Mouse (Mus musculus): ENCODE results near the gene Hmgn3. TPM values are rescaled to one million over a fixed set of nuclear protein-coding genes. Genes with fewer than 3 reads are reported as not detected.
"Not testable (repeated sequence)": the region's sequence is repeated elsewhere in the genome, so short reads cannot be mapped to it uniquely, and the experiment has no call there.

The Hmgn3 gene
- total RNA-seq (2015) (13.4 and 17.9 TPM in 2 replicates), total RNA-seq (2017) (23.4 and 25.5 TPM in 2 replicates)

GRCm38 (mm10) chr9:83146446-83147188 is at the start of gene Hmgn3:
Gene Hmgn3 (minus strand): TSS chr9:83146685.
- ATAC-seq (ENCODE audit: poor library complexity, severe bottlenecking) = peak; percentile 94

DNA sequence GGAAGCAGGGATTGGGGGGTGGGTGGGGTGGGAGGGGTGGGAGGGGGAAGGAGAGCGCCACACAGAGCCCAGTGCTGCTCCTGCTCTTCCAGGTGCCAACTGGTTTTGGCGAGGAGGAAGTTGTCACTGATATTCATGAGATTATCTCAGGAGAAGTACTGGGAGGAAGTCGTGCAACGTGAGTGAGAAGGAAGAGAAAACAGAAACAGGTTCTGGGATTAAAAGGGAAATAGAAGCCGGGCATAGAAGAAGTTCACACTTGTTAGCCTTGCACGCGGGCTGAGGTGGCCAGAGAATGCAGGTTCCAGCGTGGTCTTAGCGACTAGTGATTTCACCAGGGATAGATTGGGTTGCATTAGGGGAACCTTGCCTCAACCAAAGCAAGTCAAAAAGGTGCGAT is 49.3 kb upstream of the Hmgn3 start:
- peak; percentile 77 for ATAC-seq (ENCODE audit: poor library complexity, severe bottlenecking)

DNA sequence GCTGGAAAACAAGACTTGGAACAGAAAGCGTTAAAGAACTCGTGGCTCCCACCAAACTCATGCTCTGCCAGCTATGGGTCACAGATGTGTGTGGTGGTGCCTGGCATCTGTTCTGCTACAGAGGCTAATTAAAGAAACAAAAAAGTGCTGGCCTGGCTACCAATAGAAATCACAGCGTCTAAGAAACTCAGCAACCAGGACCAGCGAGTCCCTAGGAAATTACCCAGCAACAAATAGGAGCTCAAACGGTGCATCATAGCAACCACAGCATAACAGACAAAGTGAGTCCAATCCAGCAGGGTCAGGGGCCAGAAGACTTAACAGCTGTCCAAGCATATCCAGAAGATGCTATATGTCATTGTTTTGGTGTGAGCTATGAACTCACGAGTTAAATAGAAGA is 48.5 kb upstream of the Hmgn3 start:
- no peak for ATAC-seq (ENCODE audit: poor library complexity, severe bottlenecking)

GRCm38 (mm10) chr9:83187752-83188151 is 41.3 kb upstream of the Hmgn3 start:
- ATAC-seq (ENCODE audit: poor library complexity, severe bottlenecking) = peak; percentile 72

- ATAC-seq (ENCODE audit: poor library complexity, severe bottlenecking) = peak; percentile 68
These were observed 667 bp downstream of the Hmgn3 start for GRCm38 (mm10) chr9:83145591-83146445.

- ATAC-seq (ENCODE audit: poor library complexity, severe bottlenecking) = no peak
These were observed 16.7 kb downstream of the Hmgn3 start for GRCm38 (mm10) chr9:83129831-83130230.

- no peak for ATAC-seq (ENCODE audit: poor library complexity, severe bottlenecking)
These were observed 18.6 kb downstream of the Hmgn3 start for GRCm38 (mm10) chr9:83127840-83128239.

DNA sequence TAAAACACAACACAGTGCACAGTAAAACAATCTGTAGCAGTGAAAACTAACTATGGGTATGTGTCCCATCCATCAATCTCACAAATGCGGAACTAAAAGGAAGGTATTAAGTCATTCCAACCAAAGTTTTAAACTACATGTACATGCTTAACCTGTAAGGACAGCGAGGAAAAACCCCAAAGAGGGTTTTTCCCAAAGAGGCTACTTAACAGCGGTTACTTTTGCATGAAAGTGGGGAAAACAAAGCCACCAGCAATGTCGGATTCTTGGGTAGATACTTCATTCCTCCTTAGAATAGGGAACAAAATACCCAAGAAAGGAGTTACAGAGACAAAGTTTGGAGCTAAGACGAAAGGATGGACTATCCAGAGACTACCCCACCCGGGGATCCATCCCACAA is 20.0 kb downstream of the Hmgn3 start:
- ATAC-seq (ENCODE audit: poor library complexity, severe bottlenecking) = not testable (repeated sequence)

DNA sequence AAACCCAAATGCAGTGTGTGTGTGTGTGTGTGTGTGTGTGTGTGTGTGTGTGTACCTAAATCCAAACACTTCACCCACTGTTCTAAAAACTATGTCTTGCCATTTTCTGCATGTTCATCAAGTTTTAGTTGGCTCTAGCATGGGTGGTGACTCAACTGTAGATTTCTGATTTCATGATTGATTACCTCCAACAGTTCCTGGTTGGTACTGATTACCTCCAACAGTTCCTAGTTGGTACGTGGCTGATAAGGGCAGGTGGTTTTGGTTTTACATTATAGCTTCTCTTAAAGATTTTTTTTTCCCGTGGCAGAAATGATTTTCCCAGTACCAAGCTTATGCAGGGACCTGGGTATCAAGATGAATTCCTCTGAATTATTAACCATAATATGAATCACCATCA is 27.3 kb downstream of the Hmgn3 start:
- no peak for ATAC-seq (ENCODE audit: poor library complexity, severe bottlenecking)

DNA sequence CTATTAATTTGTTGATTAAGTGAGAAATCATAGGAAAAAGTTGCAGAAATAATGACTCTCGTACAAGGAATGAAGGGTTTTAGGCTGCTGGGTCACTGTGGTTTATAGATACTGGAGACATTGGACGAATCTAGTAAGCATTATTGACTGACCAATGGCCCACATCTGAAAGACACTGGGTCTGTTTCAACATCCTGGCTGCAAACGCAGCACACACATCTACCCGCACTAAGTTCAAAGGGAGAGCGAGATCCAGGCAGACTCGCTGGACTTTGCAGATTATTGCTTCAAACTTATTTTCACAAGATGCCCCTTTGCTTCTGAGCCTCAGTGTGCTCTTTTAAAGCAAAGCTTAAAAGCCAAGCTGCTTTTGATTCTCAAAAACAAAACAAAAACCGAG is 29.0 kb downstream of the Hmgn3 start:
- no peak for ATAC-seq (ENCODE audit: poor library complexity, severe bottlenecking)

GRCm38 (mm10) chr9:83116774-83117474 is 29.6 kb downstream of the Hmgn3 start:
- no peak for ATAC-seq (ENCODE audit: poor library complexity, severe bottlenecking)

GRCm38 (mm10) chr9:83115676-83116075 is 30.8 kb downstream of the Hmgn3 start:
- ATAC-seq (ENCODE audit: poor library complexity, severe bottlenecking) = no peak

DNA sequence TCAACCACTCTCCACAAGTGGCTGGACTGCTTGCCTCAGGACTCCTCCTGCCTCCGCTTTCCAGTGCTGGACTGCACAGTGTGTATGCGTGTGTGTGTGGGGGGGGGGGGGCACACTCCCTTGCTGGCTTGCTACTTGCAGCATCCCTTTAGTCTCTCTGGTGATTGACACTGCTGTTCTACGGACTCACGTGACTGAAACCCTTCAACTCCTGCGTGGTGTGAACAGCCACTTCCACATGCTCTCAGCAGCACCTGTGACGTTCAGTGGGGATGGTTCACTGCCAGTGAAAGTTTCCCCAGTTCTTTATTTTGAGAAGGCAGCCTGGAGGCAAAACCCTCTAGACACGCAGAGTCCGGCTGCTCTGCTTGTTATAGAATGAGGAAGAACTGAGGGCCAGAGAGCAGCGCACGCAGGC is 32.7 kb downstream of the Hmgn3 start:
- peak; percentile 68 for ATAC-seq (ENCODE audit: poor library complexity, severe bottlenecking)

GRCm38 (mm10) chr9:83112305-83112768 is 34.1 kb downstream of the Hmgn3 start:
- ATAC-seq (ENCODE audit: poor library complexity, severe bottlenecking) = peak; percentile 62

GRCm38 (mm10) chr9:83111789-83112188 is 34.7 kb downstream of the Hmgn3 start:
- ATAC-seq (ENCODE audit: poor library complexity, severe bottlenecking) = no peak

GRCm38 (mm10) chr9:83111117-83111686 is 35.3 kb downstream of the Hmgn3 start:
- no peak for ATAC-seq (ENCODE audit: poor library complexity, severe bottlenecking)

- ATAC-seq (ENCODE audit: poor library complexity, severe bottlenecking) = no peak
These were observed 35.9 kb downstream of the Hmgn3 start for GRCm38 (mm10) chr9:83110406-83111116.

DNA sequence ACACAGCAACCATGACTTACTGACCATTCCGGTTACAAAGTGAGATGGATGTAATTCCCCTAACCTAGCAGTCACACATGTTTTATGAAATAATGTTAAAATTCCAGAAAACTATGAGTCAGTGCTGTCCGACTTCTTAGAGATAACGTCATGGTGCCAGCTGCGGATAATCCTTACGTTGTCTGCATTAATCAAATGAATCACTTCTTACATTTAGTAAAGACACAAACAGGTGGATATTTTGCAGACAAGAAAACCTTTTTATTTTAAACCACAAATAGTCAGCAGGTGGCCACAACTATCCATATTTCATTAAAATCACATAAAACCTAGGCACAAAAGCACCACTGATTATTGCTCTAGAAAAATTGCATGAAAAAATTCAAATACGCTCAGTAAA is 36.8 kb downstream of the Hmgn3 start:
- ATAC-seq (ENCODE audit: poor library complexity, severe bottlenecking) = no peak

- no peak for ATAC-seq (ENCODE audit: poor library complexity, severe bottlenecking)
These were observed 37.7 kb downstream of the Hmgn3 start for GRCm38 (mm10) chr9:83108821-83109220.

DNA sequence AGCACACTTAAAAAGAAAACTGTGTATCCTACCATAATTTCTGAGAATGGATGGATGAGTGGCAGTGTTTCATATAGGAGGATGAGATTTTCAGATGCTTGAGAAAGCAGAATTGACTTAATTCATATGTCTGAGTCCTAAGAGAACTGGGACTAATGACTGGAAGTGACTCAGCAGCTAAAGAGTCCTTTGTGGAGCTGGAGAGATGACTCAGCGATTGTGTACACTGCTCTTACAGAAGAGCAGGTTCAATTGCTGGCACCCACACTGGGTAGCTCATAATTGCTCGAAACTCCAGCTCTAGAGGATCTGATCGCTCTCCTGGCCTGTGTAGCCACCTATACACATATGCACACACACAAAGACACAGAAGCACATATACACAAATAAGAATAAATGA is 42.7 kb downstream of the Hmgn3 start:
- ATAC-seq (ENCODE audit: poor library complexity, severe bottlenecking) = no peak

Data from megakaryocyte, adult 5-6 weeks (primary cell).